Mouse (Mus musculus): Measurements from ENCODE around the gene Car5a.

Gene Car5a

GRCm38 (mm10) chr8:121944831-121945230, at the start of gene Car5a:
TSS of gene Car5a (minus strand) at chr8:121944904.
- no peak for DNase-seq (ENCODE audit: low spot score)

GRCm38 (mm10) chr8:121992911-121993310, 48.2 kb upstream of the Car5a start:
- DNase-seq (ENCODE audit: low spot score) = no peak

GRCm38 (mm10) chr8:121991611-121992010, 46.9 kb upstream of the Car5a start:
- no peak for DNase-seq (ENCODE audit: low spot score)

GRCm38 (mm10) chr8:121990506-121991255, 46.0 kb upstream of the Car5a start:
- DNase-seq (ENCODE audit: low spot score) = no peak

GRCm38 (mm10) chr8:121987892-121988291, 43.2 kb upstream of the Car5a start:
- DNase-seq (ENCODE audit: low spot score) = no peak

- DNase-seq (ENCODE audit: low spot score) = peak; percentile 60
Measured at GRCm38 (mm10) chr8:121985673-121986072, 41.0 kb upstream of the Car5a start.

- no peak for DNase-seq (ENCODE audit: low spot score)
Measured at GRCm38 (mm10) chr8:121981520-121981895, 36.8 kb upstream of the Car5a start.

GRCm38 (mm10) chr8:121980792-121981519, 36.3 kb upstream of the Car5a start:
- DNase-seq (ENCODE audit: low spot score) = no peak

GRCm38 (mm10) chr8:121978670-121979069, 34.0 kb upstream of the Car5a start:
- DNase-seq (ENCODE audit: low spot score) = no peak

GRCm38 (mm10) chr8:121977819-121978590, 33.3 kb upstream of the Car5a start:
- DNase-seq (ENCODE audit: low spot score) = no peak

- DNase-seq (ENCODE audit: low spot score) = no peak
Measured at GRCm38 (mm10) chr8:121973906-121974305, 29.2 kb upstream of the Car5a start.

- no peak for DNase-seq (ENCODE audit: low spot score)
Measured at GRCm38 (mm10) chr8:121971488-121972058, 26.9 kb upstream of the Car5a start.

- DNase-seq (ENCODE audit: low spot score) = no peak
Measured at GRCm38 (mm10) chr8:121970225-121970624, 25.5 kb upstream of the Car5a start.

- DNase-seq (ENCODE audit: low spot score) = no peak
Measured at GRCm38 (mm10) chr8:121968542-121968941, 23.8 kb upstream of the Car5a start.

- DNase-seq (ENCODE audit: low spot score) = peak; percentile 26
Measured at GRCm38 (mm10) chr8:121967977-121968376, 23.3 kb upstream of the Car5a start.

- no peak for DNase-seq (ENCODE audit: low spot score)
Measured at GRCm38 (mm10) chr8:121966714-121967448, 22.2 kb upstream of the Car5a start.

GRCm38 (mm10) chr8:121966110-121966509, 21.4 kb upstream of the Car5a start:
- DNase-seq (ENCODE audit: low spot score) = no peak

GRCm38 (mm10) chr8:121964716-121965512, 20.2 kb upstream of the Car5a start:
- DNase-seq (ENCODE audit: low spot score) = no peak

GRCm38 (mm10) chr8:121962892-121963291, 18.2 kb upstream of the Car5a start:
- DNase-seq (ENCODE audit: low spot score) = no peak

GRCm38 (mm10) chr8:121958395-121958794, 13.7 kb upstream of the Car5a start:
- DNase-seq (ENCODE audit: low spot score) = no peak
